Mouse (Mus musculus) liver, embryonic 14.5 days (tissue): ENCODE results near the gene Oit3.

Experiments
- CTCF ChIP-seq: IDR thresholded peaks from 2 replicates; pipeline ENCODE4 v1.5.1; 2016; ENCODE audit warnings: antibody characterized with exemption, low read depth, control low read depth
- EP300 ChIP-seq: IDR thresholded peaks from 2 replicates; pipeline ENCODE4 v1.6.1; 2016; ENCODE audit warnings: antibody characterized with exemption, low read depth

- TF ChIP-seq CTCF, result no peak
- no peak for TF ChIP-seq EP300
Measured at GRCm38 (mm10) chr10:59438651-59439050, 2.9 kb downstream of the Oit3 start.
